Mouse (Mus musculus) MEL (cell line): ENCODE measurements around the gene Arid1b.

Source experiments
- CHD2 ChIP-seq: IDR thresholded peaks from 2 replicates; pipeline ENCODE4 v1.6.1; 2011; ENCODE audit warnings: low read length, improper control_type of control experiment
- CTCF ChIP-seq, 3 experiments: IDR thresholded peaks in 2 of 3; conservative IDR thresholded peaks in 1 of 3; 2 replicates each; pipeline ENCODE4 v1.5.1; 2011 to 2012; ENCODE audit warnings: low read length in 3 of 3, low read depth in 2 of 3, mild to moderate bottlenecking in 2 of 3, improper control_type of control experiment in 1 of 3, inconsistent platforms in 1 of 3, mixed read lengths in 1 of 3, moderate library complexity in 1 of 3; ENCODE audit not compliant: control insufficient read depth in 1 of 3, insufficient read depth in 1 of 3, poor library complexity in 1 of 3, severe bottlenecking in 1 of 3
- ELF1 ChIP-seq: IDR thresholded peaks from 2 replicates; pipeline ENCODE4 v1.6.1; 2014; ENCODE audit warnings: low read depth, mild to moderate bottlenecking, inconsistent platforms, low read length, improper control_type of control experiment, moderate library complexity
- EP300 ChIP-seq, 2 experiments: IDR thresholded peaks; 2 replicates each; pipeline ENCODE4 v1.6.1; 2011; ENCODE audit warnings: improper control_type of control experiment in 2 of 2, low read length in 2 of 2, low read depth in 1 of 2, mild to moderate bottlenecking in 1 of 2
- ETS1 ChIP-seq: IDR thresholded peaks from 2 replicates; pipeline ENCODE4 v1.6.1; 2012; ENCODE audit warnings: low read depth, mild to moderate bottlenecking, inconsistent platforms, low read length, improper control_type of control experiment, moderate library complexity
- POLR2A ChIP-seq, 2 experiments: IDR thresholded peaks; 2 replicates each; pipeline ENCODE4 v1.6.1; 2011 to 2012; ENCODE audit warnings: low read length in 2 of 2, mild to moderate bottlenecking in 2 of 2, control low read depth in 1 of 2, improper control_type of control experiment in 1 of 2, low read depth in 1 of 2, moderate library complexity in 1 of 2; ENCODE audit not compliant: control insufficient read depth in 1 of 2, insufficient read depth in 1 of 2, poor library complexity in 1 of 2
- POLR2AphosphoS2 ChIP-seq: IDR thresholded peaks from 2 replicates; pipeline ENCODE4 v1.6.1; 2011; ENCODE audit warnings: low read length, improper control_type of control experiment
- POLR2AphosphoS5 ChIP-seq: IDR thresholded peaks from 2 replicates; pipeline ENCODE4 v1.6.1; 2012; ENCODE audit warnings: low read depth, borderline replicate concordance, mild to moderate bottlenecking, inconsistent platforms, low read length, moderate library complexity, mixed read lengths
- TAL1 ChIP-seq: IDR thresholded peaks from 2 replicates; pipeline ENCODE4 v1.6.1; 2012; ENCODE audit warnings: mild to moderate bottlenecking, inconsistent platforms, low read length, moderate library complexity, mixed read lengths
- TBP ChIP-seq: IDR thresholded peaks from 2 replicates; pipeline ENCODE4 v1.8.0; 2011; ENCODE audit warnings: low read depth, low read length, improper control_type of control experiment
- ZKSCAN1 ChIP-seq: IDR thresholded peaks from 2 replicates; pipeline ENCODE4 v1.6.1; 2012; ENCODE audit warnings: low read depth, mild to moderate bottlenecking, inconsistent platforms, low read length, improper control_type of control experiment, moderate library complexity
- ZMIZ1 ChIP-seq: IDR thresholded peaks from 2 replicates; pipeline ENCODE4 v1.6.1; 2012; ENCODE audit warnings: low read depth, mild to moderate bottlenecking, inconsistent platforms, low read length, improper control_type of control experiment, moderate library complexity

DNA sequence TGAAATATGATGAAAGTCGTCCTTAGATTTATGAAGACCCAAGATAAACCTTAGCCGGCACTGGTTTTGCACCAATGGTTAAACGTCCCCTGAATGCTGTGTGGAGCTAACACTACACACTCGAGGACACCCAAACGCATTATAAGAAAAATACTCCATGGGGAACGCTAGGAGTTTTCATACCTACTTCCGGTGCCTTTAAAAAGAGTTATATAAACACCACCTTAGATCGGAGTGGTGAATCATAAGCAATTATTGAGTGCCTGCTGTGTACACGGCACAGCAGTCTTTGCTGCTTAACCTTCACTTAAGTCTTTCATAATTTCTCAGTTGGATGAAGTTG is 664 bp upstream of the Arid1b start:
- TF ChIP-seq ZKSCAN1 (0 out of 2 replicates have a peak, but pooled peaks have one; percentile 11), ELF1 (no peak), POLR2AphosphoS2 (no peak), POLR2AphosphoS5 (no peak), CTCF (IDR thresholded peaks at IDR 0.05 in 2 of 3, conservative IDR thresholded peaks at IDR 0.05 in 1 of 3; ENCODE audit: control insufficient read depth in 1 of 3, insufficient read depth in 1 of 3, low read depth in 2 of 3, low read length in 3 of 3, poor library complexity in 1 of 3, severe bottlenecking in 1 of 3) (no peak), ZMIZ1 (no peak), CHD2 (no peak), TAL1 (no peak), ETS1 (no peak), EP300 (IDR thresholded peaks at IDR 0.05; ENCODE audit: low read depth in 1 of 2, low read length in 2 of 2) (no peak; a peak in 1 of 4 replicates), TBP (peak; percentile 62; the same call in 1 of the 2 replicates), POLR2A (IDR thresholded peaks at IDR 0.05; ENCODE audit: control insufficient read depth in 1 of 2, insufficient read depth in 1 of 2, low read depth in 1 of 2, low read length in 2 of 2, poor library complexity in 1 of 2) (peak in 1 of 2 experiments; percentile 46; a peak in 1 of 4 replicates)
